Mouse (Mus musculus) bone marrow macrophage, adult 2 months (primary cell): ENCODE results near the gene Slc2a1.

Source experiments
- CTCF ChIP-seq: IDR thresholded peaks from 2 replicates; pipeline ENCODE4 v1.5.1; 2012; ENCODE audit warnings: low read depth, mild to moderate bottlenecking, low read length, moderate library complexity
- POLR2A ChIP-seq: IDR thresholded peaks from 2 replicates; pipeline ENCODE4 v1.6.1; 2012; ENCODE audit warnings: mild to moderate bottlenecking, low read depth, low read length, borderline replicate concordance

- TF ChIP-seq POLR2A (no peak), CTCF (no peak)
These were observed 41.3 kb upstream of the Slc2a1 start for GRCm38 (mm10) chr4:119067204-119067603.
